Mouse (Mus musculus) erythroblast, embryonic 14.5 days (primary cell): ENCODE data around the gene Tspo2.

Source experiments
- GATA1 ChIP-seq: IDR thresholded peaks from 2 replicates; pipeline ENCODE4 v1.6.1; 2012; ENCODE audit warnings: low read length, inconsistent platforms, mixed read lengths
- TAL1 ChIP-seq: IDR thresholded peaks from 3 replicates; pipeline ENCODE4 v1.6.1; 2012; ENCODE audit warnings: low read length, inconsistent platforms, mixed read lengths

GRCm38 (mm10) chr17:48409380-48410298 lies 41.7 kb downstream of the Tspo2 start, which contains the start of the genes Nfya and Oard1:
- TF ChIP-seq GATA1 (no peak), TAL1 (no peak)
